Mouse (Mus musculus) cerebellum, postnatal 25 days (tissue): ENCODE measurements at regions not wholly inside any gene's neighbourhood (a gene's known extent, or its start where the extent isn't known, plus 50 kb on each side); places are given as distances from the start of the nearest gene placed in this dataset.
A peak's percentile ranks its signal among the peaks of the same experiment; 100 is the strongest.
"Not testable (repeated sequence)": the region's sequence is repeated elsewhere in the genome, so short reads cannot be mapped to it uniquely, and the experiment has no call there.

Source experiments
- DNase-seq, 2 experiments: peaks; one replicate each; pipeline ENCODE4 v3.0.0; 2021; ENCODE audit warnings: mixed read lengths in 2 of 2

GRCm38 (mm10) chr10:111354607-111355006 is 56.1 kb downstream of the Bbs10 start:
- DNase-seq, result no peak

GRCm38 (mm10) chr10:111358340-111358739 is 59.9 kb downstream of the Bbs10 start:
- DNase-seq, result not testable (repeated sequence)

DNA sequence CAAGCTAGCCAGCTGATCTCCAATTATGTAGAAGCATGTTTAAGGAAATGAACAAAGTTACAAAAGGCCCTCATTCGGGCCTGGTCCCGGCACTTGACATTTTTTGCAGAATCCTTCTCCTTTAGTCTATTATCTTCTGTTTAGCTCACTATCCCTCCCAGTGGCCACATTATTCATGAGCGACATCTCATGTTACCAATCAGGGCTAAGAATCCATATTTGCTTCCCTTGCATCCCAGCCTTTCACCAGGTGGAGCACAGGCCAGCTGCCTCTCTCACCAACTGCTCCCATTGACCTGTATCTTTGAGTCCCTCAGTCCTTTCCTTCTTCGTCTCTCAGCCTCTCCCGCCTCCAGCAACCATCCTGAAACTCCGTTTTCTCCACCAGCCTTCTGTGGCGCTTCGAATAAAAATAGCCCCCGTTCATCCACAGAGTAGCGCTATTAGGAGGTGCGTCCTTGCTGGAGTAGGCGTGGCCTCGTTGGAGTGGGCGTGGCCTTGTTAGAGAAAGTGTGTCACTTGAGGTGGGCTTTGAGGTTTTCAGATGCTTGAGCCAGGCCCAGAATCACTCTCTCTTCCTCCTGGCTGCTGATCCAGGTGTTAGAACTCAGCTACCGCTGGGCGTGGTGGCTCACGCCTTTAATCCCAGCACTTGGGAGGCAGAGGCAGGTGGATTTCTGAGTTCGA is 63.4 kb downstream of the Bbs10 start:
- no peak for DNase-seq

DNA sequence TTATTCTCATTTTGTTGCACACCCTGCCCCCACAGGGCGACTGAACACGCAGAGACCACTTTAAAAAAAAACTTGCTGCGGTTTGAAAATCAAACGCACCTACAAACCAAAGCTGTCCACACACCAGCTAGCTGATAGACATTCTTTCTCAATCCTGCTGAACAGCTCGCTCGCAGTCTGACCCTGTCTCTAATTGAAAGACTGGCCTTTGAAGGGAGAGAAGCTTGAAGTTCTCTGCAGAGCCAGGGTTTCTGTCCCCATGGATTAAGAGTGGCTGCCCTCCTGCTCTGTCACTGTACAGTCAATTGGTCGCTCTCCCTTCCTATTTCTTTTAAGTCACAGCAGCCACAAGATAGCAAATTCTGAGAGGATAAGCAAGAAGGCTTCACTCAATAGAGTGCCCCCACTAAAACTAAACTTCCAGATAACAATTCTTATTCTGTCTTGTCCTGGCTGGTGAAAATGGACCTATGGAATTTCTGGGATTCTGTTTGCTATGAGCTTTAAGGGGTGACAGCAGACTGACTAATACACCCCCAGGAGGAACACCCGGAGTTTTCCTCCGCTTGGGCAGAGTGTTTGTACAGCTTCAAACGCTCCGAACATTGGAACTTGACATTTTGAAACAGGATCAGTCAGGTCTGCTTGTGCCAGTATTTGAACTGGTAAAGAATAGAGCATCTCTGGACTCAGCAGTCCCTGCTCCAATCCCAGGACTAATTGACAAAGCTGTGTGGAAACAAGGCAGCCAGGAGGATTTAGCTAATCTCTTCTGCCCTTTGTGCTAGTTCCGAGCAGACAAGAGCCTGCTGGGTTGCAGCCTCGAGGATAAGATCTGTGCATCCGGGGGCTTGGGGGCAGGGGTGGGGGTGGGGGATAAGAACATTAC is 65.5 kb downstream of the Bbs10 start:
- no peak for DNase-seq

GRCm38 (mm10) chr10:111365011-111365410 is 66.5 kb downstream of the Bbs10 start:
- DNase-seq, result no peak

DNA sequence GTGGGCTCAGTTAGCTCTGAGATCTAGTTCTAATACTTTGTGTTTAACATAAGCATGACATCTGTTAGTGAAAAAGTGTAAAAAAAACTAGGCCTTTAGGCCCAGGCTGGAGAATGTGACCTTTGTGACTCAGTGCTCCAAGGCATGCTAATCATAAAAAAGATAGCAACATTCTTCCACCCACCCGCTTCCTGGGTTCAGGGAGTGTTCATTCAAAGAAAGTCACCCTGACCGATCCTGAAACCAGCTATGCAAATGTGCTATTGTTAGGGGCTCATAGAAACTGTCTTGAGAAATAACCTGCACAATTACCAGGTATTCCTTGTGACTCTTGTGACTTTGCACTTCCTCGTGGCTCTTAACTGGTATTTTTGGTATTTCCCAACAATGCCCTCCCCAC is 70.6 kb downstream of the Bbs10 start:
- DNase-seq, result not testable (repeated sequence)

- no peak for DNase-seq
Measured at GRCm38 (mm10) chr10:111378047-111378618, 79.7 kb downstream of the Bbs10 start.

- DNase-seq, result peak; percentile 57 to 72
Measured at GRCm38 (mm10) chr10:111381689-111382088, 83.2 kb downstream of the Bbs10 start.

DNA sequence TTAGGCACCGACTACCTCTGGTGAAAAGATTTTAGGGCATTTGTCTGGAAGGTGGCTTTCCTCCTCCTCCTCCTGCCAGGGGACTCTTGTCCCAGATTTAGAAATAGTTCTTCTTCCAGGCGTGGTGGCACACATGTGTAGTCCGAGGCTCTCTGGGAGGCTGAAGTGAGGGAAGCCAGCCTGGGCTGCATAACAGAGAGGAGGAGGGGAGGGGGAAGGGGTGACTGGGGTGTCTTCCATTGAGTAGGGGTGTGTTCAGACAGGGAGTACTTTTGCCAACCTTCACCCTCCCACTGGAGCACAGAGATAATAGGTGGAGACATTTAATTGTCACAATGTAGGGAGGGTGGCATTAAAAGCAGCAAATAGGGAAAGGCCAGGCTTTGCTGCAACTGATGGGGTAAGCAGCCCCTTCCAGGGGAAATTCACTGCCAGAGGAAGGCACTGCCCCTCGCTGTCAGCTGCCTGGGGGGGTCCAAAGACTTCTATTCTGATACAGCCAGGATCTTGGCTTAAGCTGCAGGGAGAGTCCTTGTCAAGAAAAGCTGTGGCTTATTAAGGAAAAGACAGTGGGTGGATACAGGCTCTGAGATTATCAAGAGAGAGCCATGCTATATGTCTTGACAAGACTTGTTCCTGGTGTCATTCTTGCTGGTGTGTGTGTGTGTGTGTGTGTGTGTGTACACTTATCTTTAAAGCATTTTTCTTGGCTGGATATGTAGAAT is 83.9 kb downstream of the Bbs10 start:
- peak; percentile 11 to 16 for DNase-seq

DNA sequence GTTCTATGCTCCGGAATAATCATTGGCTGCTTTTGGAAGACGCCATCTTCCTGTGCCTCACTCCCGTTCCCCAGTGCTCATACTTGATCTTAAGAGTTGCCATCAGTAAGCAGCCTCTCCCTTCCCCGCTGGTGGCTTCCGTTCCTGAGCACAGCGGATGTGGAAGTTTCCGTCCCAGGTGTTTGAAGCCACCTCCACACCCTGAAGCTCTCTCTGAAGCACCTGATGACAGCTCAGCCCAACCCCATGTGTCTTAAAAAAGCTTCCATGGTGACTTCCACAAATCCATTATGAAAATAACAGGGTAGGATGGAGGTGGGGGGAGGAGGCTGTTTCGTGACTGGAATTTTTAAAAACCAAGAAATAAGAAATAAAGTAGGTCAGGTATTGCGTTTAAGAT is 87.1 kb downstream of the Bbs10 start:
- no peak for DNase-seq

- DNase-seq, result peak; percentile 5 to 12
Measured at GRCm38 (mm10) chr10:111387869-111388538, 85.0 kb upstream of the Nap1l1 start.

DNA sequence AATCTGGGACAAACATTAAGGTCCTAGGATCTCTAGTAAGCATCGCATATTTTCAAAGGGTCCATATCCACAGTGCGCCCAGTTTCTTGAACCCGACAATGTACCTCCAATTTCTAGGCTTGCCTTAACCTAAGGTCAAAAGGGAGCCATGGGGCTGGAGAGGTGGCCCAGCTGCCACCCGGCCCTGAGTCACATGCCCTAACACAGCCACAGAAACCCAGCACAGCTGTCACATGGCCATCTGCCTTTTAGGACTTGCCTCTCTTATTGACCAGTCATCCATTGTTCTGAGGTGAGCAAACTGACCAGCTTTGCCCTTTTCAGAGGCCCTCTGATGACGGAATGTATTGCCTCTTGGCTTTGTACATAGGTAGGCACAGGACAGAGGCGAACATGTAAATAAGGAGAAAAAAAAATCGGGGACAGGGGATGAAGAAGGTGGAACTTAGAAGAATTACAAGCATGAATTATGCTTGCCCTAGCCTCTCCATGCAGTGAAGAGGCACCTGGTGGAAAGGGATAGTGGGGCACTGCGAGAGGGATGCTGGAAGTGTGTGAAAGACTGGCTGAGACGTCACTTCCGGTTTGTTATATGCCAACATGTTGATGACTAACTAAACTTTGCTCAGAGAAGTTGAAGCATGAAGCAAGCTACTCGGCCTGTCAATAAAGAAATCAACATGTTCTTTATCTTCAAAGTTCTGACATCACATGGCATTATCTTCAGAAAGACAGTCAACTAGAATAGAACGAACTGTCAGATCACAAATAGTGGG is 84.3 kb upstream of the Nap1l1 start:
- no peak for DNase-seq

GRCm38 (mm10) chr10:111389890-111390289 is 83.1 kb upstream of the Nap1l1 start:
- peak; percentile 28 to 56 for DNase-seq

DNA sequence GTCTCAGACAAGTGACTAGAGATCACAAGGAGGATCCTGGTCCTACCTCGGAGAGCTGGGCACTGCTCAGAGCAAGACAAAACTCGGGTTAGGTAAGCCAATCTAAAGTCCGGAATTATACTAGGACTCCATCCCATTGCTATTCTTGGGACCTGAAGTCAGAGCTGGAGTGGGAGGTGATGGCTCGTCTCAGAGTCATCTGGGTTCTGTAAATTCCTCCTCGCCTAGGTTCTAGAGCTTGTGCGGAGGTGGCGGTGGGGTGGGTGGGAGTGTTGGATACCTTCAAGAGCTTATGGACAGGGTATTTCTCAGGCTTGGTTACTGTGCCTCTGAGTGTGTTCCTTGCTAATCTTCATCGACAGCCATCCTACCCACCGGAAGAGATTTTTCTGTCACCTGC is 78.6 kb upstream of the Nap1l1 start:
- DNase-seq, result no peak

DNA sequence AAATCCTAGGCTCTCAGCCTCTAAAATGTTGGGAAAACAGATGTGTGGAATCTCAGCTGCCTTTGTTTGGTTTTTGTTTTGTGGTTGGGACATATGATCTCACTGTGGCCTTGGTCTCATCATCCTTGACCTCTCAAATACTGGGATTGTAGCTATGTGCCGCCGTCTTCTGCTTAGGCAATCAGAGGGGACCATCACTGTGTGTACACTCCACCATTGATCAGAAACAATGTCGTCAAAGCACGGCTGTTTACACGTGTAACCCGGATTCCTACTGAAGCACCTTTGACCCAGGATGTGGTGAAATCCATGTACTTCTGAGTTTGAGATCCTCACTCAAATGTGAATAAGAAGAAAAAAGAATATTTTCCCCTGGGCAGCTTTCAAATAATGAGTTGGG is 68.0 kb upstream of the Nap1l1 start:
- DNase-seq, result no peak

- DNase-seq, result no peak
Measured at GRCm38 (mm10) chr10:111408887-111409286, 64.1 kb upstream of the Nap1l1 start.

DNA sequence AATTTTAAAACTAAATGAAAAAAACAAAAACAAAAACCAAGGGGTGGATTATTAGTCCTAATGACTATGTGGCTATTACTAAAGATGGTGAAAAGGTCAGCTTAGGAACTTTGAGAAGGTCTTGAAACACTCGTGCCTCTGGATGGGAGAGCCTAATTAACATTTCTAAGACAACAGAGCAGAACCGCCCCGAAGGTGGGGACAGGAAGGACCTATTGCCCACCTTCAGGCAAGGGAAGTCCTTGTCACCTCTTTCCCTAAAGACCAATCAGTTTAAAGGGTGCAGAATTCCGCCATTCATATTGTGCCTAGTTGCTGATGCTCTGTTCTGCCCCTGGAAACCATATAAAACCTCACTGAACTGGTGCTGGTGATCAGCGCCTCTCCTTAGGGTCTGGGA is 63.5 kb upstream of the Nap1l1 start:
- no peak for DNase-seq

DNA sequence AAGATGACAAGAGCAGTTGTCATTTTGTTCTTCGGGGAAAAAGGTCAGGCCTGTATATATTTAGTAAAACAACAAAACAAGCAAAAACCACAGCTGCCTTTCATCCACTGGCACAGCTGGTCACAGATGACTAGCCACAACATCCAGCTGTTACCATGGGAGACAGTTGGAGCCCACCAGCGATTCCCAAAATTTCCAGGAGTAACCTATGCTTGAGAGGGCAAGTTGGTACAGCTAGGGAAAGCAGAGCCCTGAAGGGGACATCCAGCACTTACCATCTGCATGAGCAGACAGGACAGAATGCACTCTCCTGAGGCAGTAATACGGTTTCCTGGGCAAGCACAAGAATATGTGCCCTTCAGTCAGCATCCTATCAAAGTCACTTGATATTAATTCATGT is 62.9 kb upstream of the Nap1l1 start:
- DNase-seq, result no peak

DNA sequence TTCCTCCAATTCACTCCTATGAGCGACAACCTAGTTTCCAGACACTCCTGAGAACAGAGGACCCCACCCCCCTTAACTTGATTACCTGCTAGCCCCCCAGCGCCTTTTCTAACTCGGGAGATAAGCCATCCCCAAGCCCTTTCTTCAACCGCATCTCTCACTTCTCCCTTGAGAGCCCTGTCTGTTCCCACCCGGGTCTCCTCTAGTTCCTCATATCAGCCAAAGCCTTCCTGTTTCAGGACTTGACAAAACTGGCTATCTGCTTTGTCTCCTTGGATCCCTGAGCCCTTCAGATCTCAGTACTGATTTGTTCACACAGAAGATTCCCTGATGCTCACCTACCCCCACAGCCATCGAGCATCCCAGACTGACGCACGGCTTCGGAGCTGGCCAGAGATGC is 61.5 kb upstream of the Nap1l1 start:
- no peak for DNase-seq

DNA sequence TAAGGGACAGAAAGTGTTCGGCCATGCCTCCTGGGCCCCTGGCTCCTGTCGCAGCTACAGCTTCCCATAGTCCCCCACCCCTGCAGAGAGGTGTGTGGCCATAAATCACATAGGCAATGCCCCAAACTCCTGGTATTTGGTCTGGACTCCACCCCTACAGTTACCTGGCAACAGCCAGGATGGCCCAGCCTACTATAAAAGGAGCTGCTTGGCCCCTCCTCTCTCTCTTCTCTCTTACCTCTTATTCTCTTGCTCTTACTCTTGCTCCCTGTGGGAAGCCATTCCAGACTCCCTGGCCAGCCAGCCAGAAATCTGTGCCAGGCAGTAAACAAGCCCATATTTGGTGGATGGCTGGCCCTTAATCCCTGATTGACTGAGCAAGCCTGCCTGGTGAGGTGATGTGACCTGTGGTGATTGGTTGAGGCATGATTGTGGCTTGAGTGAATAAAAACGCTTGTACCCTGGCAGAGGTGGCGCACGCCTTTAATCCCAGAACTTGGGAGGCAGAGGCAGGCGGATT is 56.4 kb upstream of the Nap1l1 start:
- DNase-seq, result peak in 1 of 2 experiments; percentile 12
